Mouse (Mus musculus) lung, postnatal 25 days (tissue): ENCODE results near the gene Ccl3.
A peak's percentile ranks its signal among the peaks of the same experiment; 100 is the strongest.

Source experiments
- DNase-seq: peaks from one replicate; pipeline ENCODE4 v3.0.0; 2022; ENCODE audit warnings: low spot score

Gene Ccl3

GRCm38 (mm10) chr11:83649305-83649841 lies at the start of gene Ccl3:
Gene Ccl3 (minus strand): TSS chr11:83649355.
- DNase-seq = no peak

DNA sequence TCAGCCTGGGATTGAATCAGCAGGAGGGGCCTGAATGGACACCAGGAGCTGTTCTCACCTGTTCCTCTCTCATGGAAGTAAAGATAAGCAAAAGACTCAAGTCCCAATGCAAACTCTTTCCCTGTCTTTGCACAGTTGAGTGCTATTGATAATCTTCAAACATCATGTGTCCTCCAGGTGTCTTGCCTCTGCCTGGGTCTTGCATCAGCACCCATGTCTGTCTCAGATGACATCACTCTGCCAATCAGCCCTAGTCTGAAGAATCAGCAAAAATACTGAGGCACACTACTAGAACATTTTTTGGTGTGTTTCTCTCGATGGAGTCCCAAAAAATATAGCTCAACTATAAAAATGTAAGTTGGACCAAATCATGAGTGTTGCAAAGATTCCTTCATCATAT lies 42.9 kb upstream of the Ccl3 start:
- no peak for DNase-seq

DNA sequence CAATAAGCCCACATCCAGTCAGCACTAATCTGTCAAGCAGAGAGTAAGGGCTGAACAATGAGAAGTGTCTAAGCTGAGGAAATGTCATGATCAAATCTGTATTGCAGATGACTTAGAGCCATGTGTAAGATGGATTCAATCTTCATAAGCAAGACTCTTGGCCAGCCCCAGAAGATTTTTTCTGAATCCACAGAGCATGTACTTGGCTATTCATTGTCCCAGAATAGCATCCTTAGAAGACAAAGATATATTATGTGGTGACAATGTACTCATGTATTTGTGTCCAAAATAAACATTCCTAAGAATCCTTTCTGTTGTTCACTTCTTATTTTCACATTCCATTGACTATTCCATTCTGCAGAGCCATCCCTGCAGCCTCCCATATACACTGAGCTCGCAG lies 40.8 kb upstream of the Ccl3 start:
- no peak for DNase-seq

DNA sequence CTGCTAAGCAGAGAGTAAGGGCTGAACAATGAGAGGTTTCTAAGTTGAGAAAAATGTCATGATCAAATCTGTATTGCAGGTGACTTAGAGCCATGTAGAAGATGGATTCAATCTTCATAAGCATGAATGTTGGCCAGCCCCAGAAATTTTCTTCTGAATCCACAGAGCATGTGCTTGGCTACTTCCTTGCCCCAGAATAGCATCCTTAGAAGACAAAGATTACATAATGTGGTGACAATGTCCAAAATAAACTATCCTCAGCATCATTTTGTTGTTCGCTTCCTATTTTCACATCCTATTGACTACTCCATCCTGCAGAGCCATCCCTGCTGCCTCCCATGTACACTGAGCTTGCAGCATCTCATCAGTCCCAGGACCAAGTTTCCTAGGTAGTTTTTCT lies 26.5 kb upstream of the Ccl3 start:
- no peak for DNase-seq

DNA sequence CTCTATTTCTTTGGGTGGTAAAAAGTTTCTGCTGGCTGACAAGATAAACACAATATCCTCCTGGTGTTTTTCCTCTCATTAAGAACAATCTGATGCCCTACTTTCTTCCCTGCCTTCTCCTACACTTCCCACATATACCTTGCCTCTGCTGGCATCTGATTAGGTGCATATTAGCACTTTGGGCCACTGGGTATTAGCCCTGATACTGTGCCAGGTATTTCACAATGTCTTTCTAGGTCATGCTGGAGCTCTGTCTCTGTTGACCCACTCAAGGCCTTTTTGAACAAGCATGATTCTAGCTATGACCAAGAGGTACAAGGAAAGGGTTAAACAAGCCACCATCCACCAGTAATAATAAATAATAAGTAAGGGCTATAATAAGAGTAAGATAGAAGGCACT lies 22.6 kb upstream of the Ccl3 start:
- peak; percentile 16 for DNase-seq

DNA sequence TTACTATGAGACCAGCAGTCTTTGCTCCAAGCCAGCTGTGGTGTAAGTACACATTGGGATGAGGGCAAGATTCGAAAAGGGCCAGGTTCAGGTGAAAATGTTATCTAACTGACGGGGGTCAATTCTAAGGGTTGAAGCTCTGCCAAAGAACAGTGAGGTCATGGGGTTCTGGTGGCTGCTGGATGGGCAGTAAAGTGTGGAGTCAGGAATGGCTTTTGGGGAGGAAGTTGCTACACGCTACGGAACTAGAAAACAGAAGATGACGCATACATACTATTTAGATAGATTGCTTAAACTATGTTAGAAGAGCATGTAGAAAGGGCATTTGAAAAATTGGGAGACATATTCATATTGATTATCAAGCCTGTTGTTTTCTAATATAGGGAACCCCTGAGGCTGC lies 14.4 kb upstream of the Ccl3 start:
- no peak for DNase-seq

DNA sequence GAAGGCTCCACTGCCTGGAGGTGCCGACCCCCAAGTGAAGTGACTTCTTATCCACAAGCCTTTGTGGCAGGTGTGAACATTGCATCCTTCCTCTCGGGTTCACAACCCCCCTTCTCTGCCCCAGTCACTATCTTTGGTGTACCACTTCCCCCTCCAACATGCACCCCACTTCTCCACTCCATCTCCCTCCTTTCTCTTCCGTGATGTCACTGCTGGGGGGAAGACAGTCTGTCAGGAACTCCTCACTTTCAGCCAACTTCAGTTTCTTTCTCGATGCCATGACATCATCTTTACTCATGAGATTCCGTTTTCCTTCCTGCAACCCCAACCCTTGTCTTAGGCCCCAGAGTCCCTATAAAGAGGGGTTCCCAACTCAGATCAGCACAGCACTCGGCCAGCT lies 13.0 kb upstream of the Ccl3 start, which contains the start of gene Ccl4:
Gene Ccl4, plus strand, starts transcription at position 381 of the 400 bp plus-strand sequence.
- DNase-seq = no peak

- DNase-seq = no peak
Observed at GRCm38 (mm10) chr11:83658797-83659196, 9.6 kb upstream of the Ccl3 start.

DNA sequence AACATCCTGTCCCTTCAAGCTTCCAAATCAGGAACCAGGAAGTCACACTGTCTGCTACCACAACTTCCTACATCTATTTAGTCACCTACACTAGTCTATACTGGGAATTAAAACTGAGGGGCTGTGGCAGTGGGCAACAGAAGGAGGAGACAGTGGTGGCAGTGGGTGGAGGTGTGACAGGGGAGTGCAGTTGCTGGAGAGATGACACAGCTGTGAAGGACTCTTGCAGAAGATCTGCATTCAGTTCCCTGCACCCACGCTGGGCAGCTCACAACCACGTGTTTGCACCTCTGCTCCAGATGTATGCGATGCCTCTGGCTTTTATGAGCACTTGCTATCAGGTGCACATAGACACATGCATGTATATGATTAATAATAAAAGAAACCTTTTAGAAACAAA lies 8.4 kb upstream of the Ccl3 start:
- DNase-seq = no peak

DNA sequence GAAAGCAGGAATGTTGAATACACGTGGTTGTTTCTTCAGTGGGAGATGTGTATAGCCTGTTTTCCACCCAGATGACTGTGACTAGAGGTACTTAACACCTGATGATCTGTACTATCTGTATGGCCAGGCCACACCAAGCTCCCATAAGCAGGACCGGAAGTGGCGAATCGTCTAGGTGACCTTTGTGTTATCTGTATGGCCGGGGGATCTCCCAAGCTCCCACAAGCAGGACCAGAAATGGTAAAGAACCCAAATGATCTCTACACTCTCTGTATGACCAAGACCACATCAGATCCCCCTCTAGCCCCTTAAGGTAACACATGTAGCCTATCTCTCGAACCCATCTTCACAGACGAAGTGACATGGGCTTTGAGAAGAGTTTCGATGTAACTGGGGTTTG lies 5.5 kb upstream of the Ccl3 start:
- DNase-seq = no peak

DNA sequence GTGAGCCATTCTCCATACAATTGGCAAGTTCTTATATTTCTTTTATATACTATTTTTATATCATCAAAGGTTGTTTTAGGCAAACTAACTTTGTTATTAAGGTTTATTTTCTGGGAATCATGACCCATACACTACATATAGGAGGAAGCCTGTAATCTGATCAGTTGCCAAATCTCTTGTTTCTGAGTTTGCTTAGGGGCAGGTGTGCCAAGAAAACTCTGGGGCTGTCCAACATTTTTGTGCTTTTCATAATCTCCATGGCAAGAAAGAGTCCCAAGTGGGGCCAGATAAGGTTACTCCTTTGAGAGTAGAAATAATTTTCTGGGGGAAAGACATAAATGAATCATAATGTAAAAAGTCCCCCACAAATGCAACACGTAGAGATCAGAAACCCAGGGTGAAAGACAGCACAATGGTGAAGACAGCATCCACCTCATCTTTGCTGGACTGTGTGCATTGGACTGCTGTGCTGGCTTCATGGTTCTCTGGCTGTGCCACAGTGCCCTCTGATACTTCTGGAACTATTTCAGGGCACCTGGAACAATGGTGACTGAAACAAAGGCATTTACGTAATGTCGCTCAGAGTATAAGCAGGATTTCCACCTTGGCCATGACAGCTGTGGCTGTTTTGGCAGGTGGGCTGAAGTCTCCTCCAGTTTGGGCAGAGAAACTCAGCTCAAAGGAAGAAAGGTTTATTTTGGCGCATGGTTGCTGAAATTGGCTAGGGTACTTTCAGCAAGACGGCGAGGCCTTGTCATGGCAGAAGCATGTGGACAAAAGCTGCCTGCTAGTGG lies 2.6 kb downstream of the Ccl3 start:
- no peak for DNase-seq

GRCm38 (mm10) chr11:83645521-83645920 lies 3.6 kb downstream of the Ccl3 start, which contains the start of gene Rpl9-ps1:
Gene Rpl9-ps1 (minus strand): TSS chr11:83645621.
- no peak for DNase-seq

DNA sequence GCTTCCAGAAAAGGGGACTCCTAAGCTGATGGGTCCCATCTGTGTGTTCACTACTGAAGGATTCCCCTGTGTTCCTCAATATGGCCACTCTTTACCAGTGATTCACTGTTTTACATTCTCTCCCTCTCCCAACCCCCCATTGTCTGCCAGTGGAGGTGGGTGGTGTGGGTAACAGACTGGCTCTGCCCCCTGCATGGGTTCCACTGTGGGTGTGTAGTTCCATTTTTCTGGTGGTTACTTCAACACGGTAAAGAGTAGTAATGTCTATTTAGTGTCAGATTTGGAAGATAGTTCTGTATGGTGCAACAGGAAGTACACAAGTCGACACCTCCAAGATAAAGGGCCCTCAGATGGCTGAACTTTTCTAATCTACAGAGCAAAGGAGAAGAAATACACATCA lies 7.9 kb downstream of the Ccl3 start:
- no peak for DNase-seq

GRCm38 (mm10) chr11:83640141-83640540 lies 9.0 kb downstream of the Ccl3 start:
- peak; percentile 66 for DNase-seq

GRCm38 (mm10) chr11:83639533-83639932 lies 9.6 kb downstream of the Ccl3 start:
- DNase-seq = no peak

- no peak for DNase-seq
Observed at GRCm38 (mm10) chr11:83638934-83639333, 10.2 kb downstream of the Ccl3 start.

- DNase-seq = no peak
Observed at GRCm38 (mm10) chr11:83636742-83637235, 12.4 kb downstream of the Ccl3 start.

DNA sequence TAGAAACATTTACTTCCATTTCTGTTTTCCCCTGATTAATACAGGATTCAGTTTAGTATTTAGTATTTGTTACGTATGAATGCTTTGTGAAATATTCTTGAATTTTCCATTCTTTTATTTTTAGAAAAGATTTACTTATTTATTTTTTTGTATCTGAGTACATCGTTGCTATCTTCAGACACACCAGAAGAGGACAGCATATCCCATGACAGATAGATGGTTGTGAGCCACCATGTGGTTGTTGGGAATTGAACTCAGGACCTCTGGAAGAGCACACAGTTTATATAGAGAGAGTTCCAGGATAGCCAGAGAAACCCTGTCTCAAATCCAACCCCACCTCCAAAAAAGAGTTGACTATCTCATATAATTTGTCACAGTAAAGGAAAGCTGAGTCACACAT lies 14.3 kb downstream of the Ccl3 start:
- no peak for DNase-seq

DNA sequence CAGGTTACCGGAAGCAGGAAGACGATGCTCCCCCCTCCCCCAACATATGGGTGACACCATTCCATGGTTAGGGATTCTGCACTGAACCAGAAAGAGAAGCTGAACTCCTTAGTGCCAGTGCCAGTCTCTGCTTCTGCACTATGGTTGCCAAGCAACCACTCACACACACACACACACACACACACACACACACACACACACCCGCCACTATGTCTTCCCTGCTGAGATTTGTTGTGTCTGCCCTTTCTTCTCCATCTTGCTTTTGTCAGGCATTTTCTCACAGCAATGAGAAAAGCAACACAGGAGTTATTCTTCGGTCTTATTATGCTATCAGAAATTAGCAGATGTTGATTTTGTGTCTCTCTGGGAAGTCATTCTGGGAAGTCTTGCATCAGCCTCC lies 14.7 kb downstream of the Ccl3 start:
- DNase-seq = no peak

DNA sequence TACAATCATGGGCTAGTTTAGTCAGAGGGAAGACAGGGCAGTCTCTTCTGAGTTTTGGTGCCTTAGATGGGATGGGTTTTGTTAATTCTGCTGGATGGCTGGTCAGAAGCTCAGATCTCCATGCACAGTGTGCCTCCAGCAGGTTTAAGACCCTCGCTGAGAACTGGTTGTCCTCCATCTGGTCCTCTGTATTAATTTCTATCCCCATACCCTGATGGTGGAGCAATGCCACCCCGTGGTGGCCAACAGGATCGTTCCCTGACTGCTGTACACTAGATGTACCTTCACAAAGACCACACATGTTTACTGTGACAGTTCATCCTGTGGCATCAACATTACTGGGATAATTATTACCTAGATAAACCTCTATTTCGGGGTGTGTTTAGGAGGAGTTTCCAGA lies 16.4 kb downstream of the Ccl3 start:
- no peak for DNase-seq

DNA sequence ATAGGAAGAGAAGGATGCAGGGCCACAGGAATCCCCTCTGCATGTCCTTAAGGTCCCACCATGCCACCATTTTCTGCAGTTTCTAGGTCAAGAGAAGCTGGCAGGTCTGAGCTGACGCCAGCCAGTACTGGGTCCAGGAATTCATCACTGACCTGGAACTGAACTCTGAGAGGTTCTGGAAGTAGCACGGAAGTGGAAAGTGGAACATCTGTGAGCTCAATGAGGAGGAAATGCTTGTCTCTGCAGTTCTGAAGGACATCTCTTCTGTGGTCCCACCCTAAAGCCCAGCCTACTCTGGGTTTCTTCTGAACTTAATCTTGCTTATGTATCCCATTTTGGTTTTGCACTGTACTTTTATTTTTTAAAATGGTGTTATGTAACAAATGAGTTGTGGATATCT lies 18.1 kb downstream of the Ccl3 start:
- no peak for DNase-seq

- no peak for DNase-seq
Observed at GRCm38 (mm10) chr11:83630630-83631029, 18.5 kb downstream of the Ccl3 start.

- no peak for DNase-seq
Observed at GRCm38 (mm10) chr11:83628808-83629207, 20.3 kb downstream of the Ccl3 start.

DNA sequence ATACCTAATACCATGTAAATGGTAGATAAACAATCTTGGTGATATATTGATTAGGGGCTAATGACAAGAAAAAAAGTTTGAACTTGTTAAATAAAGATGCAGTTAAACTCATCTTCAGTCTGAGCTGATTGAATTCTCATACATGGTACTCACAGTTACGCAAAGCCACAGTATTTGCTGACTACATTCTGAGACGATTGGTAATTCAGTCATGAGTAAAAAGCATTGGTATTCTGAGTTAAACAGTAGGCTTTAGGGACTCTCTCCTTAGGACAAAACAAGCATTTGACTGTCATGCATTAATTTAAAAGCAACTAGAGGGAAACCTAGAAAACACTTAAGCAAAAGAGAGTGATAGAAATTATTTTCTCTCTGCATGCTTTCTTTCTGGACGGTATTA lies 25.6 kb downstream of the Ccl3 start:
- no peak for DNase-seq
